Mouse (Mus musculus) hindbrain, embryonic 14.5 days (tissue): ENCODE data around the gene Tmem8b. TPM values are rescaled to one million over a fixed set of nuclear protein-coding genes. Genes with fewer than 3 reads are reported as not detected.

Experiments
- ATAC-seq: fragments of 200-750 bp; cut with Nextera tagmentation; 2 replicates; pipeline ENCODE4 v1.8.0; 2017; ENCODE audit warnings: moderate number of reproducible peaks, mild to moderate bottlenecking, moderate TSS enrichment, moderate library complexity; ENCODE audit not compliant: low FRiP score
- DNase-seq: peaks from one replicate; pipeline ENCODE4 v3.0.0-alpha.2; 2015; ENCODE audit warnings: low spot score
- H3K27ac ChIP-seq: fragments of 300-500 bp; sonication (generic); 2 replicates; pipeline ENCODE4 v1.5.1; 2014; ENCODE audit warnings: mild to moderate bottlenecking, moderate library complexity
- H3K27me3 ChIP-seq: fragments of 300-500 bp; sonication (generic); 2 replicates; pipeline ENCODE4 v1.6.1; 2014; ENCODE audit warnings: mild to moderate bottlenecking, low read length, mixed read lengths; ENCODE audit not compliant: control insufficient read depth, insufficient read depth
- H3K36me3 ChIP-seq: fragments of 300-500 bp; sonication (generic); replicated peaks from 2 replicates; pipeline ENCODE4 v1.6.1; 2014; ENCODE audit not compliant: control insufficient read depth, insufficient read depth
- H3K4me1 ChIP-seq: fragments of 300-500 bp; sonication (generic); replicated peaks from 2 replicates; pipeline ENCODE4 v1.6.1; 2014; ENCODE audit warnings: antibody characterized with exemption, low read length, mixed read lengths; ENCODE audit not compliant: control insufficient read depth, insufficient read depth
- H3K4me2 ChIP-seq: fragments of 300-500 bp; sonication (generic); replicated peaks from 2 replicates; pipeline ENCODE4 v1.6.1; 2014; ENCODE audit warnings: mild to moderate bottlenecking, moderate library complexity
- H3K4me3 ChIP-seq: fragments of 300-500 bp; sonication (generic); replicated peaks from 2 replicates; pipeline ENCODE4 v1.5.1; 2014; ENCODE audit warnings: mild to moderate bottlenecking, low read length
- H3K9ac ChIP-seq: fragments of 300-500 bp; sonication (generic); 2 replicates; pipeline ENCODE4 v1.6.1; 2014
- H3K9me3 ChIP-seq: fragments of 300-500 bp; sonication (generic); 2 replicates; pipeline ENCODE4 v1.6.1; 2016; ENCODE audit warnings: low read length; ENCODE audit not compliant: control insufficient read depth
- WGBS: fragments of 180-500 bp; shearing (Covaris S2); extraction: QIAGEN DNeasy Blood & Tissue Kit; methylation state at CpG from one replicate; pipeline ENCODE4 v1.1.7; 2014; 5-methylcytosine and 5-hydroxymethylcytosine counted together
- microRNA-seq: library from miRNA; unstranded; fragments of <30 nt; microRNA quantifications from one replicate; pipeline ENCODE4, GENCODE M21; 2016
- polyA plus RNA-seq: library from polyadenylated mRNA; unstranded; fragments of >200 nt; fragmentation: Nextera tagmentation; extraction: Ambion mirVana; gene quantifications from 2 replicates; pipeline ENCODE4 v1.2.1, GENCODE M21; 2014

Gene Tmem8b
- polyA plus RNA-seq, 1 experiment from 2014 or later = 10.5 TPM

- H3K36me3 ChIP-seq = no peaks in the 10 kb centered on the region
- no peak overlapping the region for H3K4me2 ChIP-seq
- no peak overlapping the region for H3K4me3 ChIP-seq
- no peaks in the 10 kb centered on the region for H3K4me1 ChIP-seq
- DNase-seq (no peak), ATAC-seq (no peak)
- WGBS = 66% methylated on average over 6 of the region's 6 CpGs
- H3K9ac ChIP-seq = no peak overlapping the region
- no peak overlapping the region for H3K27ac ChIP-seq
- no peaks in the 10 kb centered on the region for H3K9me3 ChIP-seq
- no peaks in the 10 kb centered on the region for H3K27me3 ChIP-seq
These were observed 68.4 kb downstream of the Tmem8b start for GRCm38 (mm10) chr4:43737144-43737543.

- ATAC-seq = no peak
- H3K27me3 ChIP-seq = no peaks in the 10 kb centered on the region
- H3K36me3 ChIP-seq = no peaks in the 10 kb centered on the region
- DNase-seq = no peak
- H3K4me1 ChIP-seq = no peaks in the 10 kb centered on the region
- no peaks in the 10 kb centered on the region for H3K9me3 ChIP-seq
- H3K4me3 ChIP-seq = no peak overlapping the region
- no peak overlapping the region for H3K27ac ChIP-seq
- H3K4me2 ChIP-seq = no peak overlapping the region
- H3K9ac ChIP-seq = no peak overlapping the region
- WGBS = 75% methylated on average over 8 of the region's 8 CpGs
These were observed 70.4 kb downstream of the Tmem8b start for GRCm38 (mm10) chr4:43738989-43739674.

GRCm38 (mm10) chr4:43741526-43741925, 72.8 kb downstream of the Tmem8b start:
- Histone ChIP-seq H3K4me3 (no peak overlapping the region), H3K4me1 (no peaks in the 10 kb centered on the region), H3K27ac (no peak overlapping the region), H3K9ac (no peak overlapping the region), H3K27me3 (no peaks in the 10 kb centered on the region), H3K36me3 (no peaks in the 10 kb centered on the region), H3K9me3 (no peaks in the 10 kb centered on the region), H3K4me2 (no peak overlapping the region)
- ATAC-seq (no peak), DNase-seq (no peak)
- WGBS = 72% methylated on average over 5 of the region's 5 CpGs

Small RNAs within 50 kb of the gene (microRNA-seq; reads per million reads assigned to microRNA genes)
- gene Gm25262 = not detected

Other genes starting within 250 kb of the Tmem8b start
- gene Fam166b, start 239.8 kb upstream of the Tmem8b start, polyA plus RNA-seq = 1.6 and 2.2 TPM in 2 replicates
- gene Tesk1, start 227.0 kb upstream of the Tmem8b start, polyA plus RNA-seq = 21.8 and 22.6 TPM in 2 replicates
- 6.4 and 7.5 TPM in 2 replicates for gene Cd72, start 214.3 kb upstream of the Tmem8b start, polyA plus RNA-seq
- not detected in 2 replicates for gene Sit1, start 185.2 kb upstream of the Tmem8b start, polyA plus RNA-seq
- gene Ccdc107, start 176.1 kb upstream of the Tmem8b start, polyA plus RNA-seq = 80.3 and 92.0 TPM in 2 replicates
- gene Arhgef39, start 169.3 kb upstream of the Tmem8b start, polyA plus RNA-seq = 4.7 and 6.1 TPM in 2 replicates
- 0.16 and 0.26 TPM in 2 replicates for gene Car9, start 162.0 kb upstream of the Tmem8b start, polyA plus RNA-seq
- 9.1 and 10.8 TPM in 2 replicates for gene Tpm2, start 145.2 kb upstream of the Tmem8b start, polyA plus RNA-seq
- gene Creb3, start 106.6 kb upstream of the Tmem8b start, polyA plus RNA-seq = 80.0 and 82.3 TPM in 2 replicates
- 57.5 and 62.8 TPM in 2 replicates for gene Tln1, start 106.3 kb upstream of the Tmem8b start, polyA plus RNA-seq
- gene Rgp1, start 90.3 kb upstream of the Tmem8b start, polyA plus RNA-seq = 21.7 and 25.2 TPM in 2 replicates
- gene Gba2, start 90.1 kb upstream of the Tmem8b start, polyA plus RNA-seq = 44.5 and 49.7 TPM in 2 replicates
- gene Msmp, start 84.5 kb upstream of the Tmem8b start, polyA plus RNA-seq = 1.0 and 1.9 TPM in 2 replicates
- gene Npr2, start 37.0 kb upstream of the Tmem8b start, polyA plus RNA-seq = 13.3 and 14.2 TPM in 2 replicates
- 5.5 and 9.3 TPM in 2 replicates for gene Spag8, start 15.4 kb upstream of the Tmem8b start, polyA plus RNA-seq
- 70.1 and 77.0 TPM in 2 replicates for gene Hint2, start 12.5 kb upstream of the Tmem8b start, polyA plus RNA-seq
- gene Fam221b, start 174 bp downstream of the Tmem8b start, polyA plus RNA-seq = 1.9 and 2.2 TPM in 2 replicates
- gene Olfr70, start 31.8 kb downstream of the Tmem8b start, polyA plus RNA-seq = not detected in 2 replicates
- gene Olfr71, start 41.3 kb downstream of the Tmem8b start, polyA plus RNA-seq = not detected in 2 replicates
- gene Hrct1, start 58.2 kb downstream of the Tmem8b start, polyA plus RNA-seq = 0.18 and 0.58 TPM in 2 replicates
- gene Spaar, start 61.1 kb downstream of the Tmem8b start, polyA plus RNA-seq = 0.04 and 0.07 TPM in 2 replicates
- not detected in 2 replicates for gene Olfr159, start 102.0 kb downstream of the Tmem8b start, polyA plus RNA-seq
- gene Olfr156, start 154.9 kb downstream of the Tmem8b start, polyA plus RNA-seq = not detected in 2 replicates
- 0.03 TPM in 1 of 2 replicates, not detected in the other for gene Olfr157, start 171.2 kb downstream of the Tmem8b start, polyA plus RNA-seq
- not detected in 2 replicates for gene Olfr155, start 182.6 kb downstream of the Tmem8b start, polyA plus RNA-seq
- 6.2 and 7.3 TPM in 2 replicates for gene Reck, start 206.6 kb downstream of the Tmem8b start, polyA plus RNA-seq